Mouse (Mus musculus): ENCODE data around the gene Apod. TPM values are rescaled to one million over a fixed set of nuclear protein-coding genes. Genes with fewer than 3 reads are reported as not detected.
"Not testable (repeated sequence)": the region's sequence is repeated elsewhere in the genome, so short reads cannot be mapped to it uniquely, and the experiment has no call there.

Apod gene
- total and polyA plus RNA-seq, 3 experiments = 0.17 TPM; not detected in 2

DNA sequence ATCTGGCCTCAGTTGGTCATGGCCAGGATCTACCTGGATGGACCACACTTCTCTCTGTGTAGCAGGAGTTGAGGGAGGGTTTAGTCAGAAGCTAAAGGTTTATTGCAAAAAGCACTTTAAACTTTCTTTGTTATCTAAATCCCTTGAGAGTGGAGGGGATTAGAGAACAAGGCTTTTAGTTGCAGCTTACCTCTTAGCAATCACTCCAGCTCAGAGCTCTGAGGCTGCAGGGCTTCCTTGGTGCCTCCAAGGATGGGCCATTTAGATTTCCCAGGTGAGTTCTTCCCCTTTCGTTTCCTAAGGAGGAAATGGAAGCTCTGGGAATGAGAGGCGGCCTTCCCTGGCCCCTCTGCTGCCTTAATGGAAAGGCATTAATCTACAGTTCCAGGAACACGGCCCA, 23.3 kb upstream of the Apod start:
- H3K27ac ChIP-seq (ENCODE audit: insufficient read depth, low read depth) = no peak overlapping the region
- H3K4me2 ChIP-seq (ENCODE audit: insufficient read depth, low read depth, poor library complexity, severe bottlenecking) = no peak overlapping the region
- no peaks in the 10 kb centered on the region for H3K36me3 ChIP-seq (replicated peaks in 1 of 2; ENCODE audit: control insufficient read depth in 1 of 2, insufficient read depth in 1 of 2, low read length in 1 of 2)
- no peaks in the 10 kb centered on the region for H3K9me3 ChIP-seq (replicated peaks; ENCODE audit: low read length)
- no peaks in the 10 kb centered on the region for H3K79me2 ChIP-seq (replicated peaks; ENCODE audit: control insufficient read depth, extremely low read depth, insufficient read depth, poor library complexity, severe bottlenecking)
- H3K4me3 ChIP-seq (replicated peaks in 1 of 3; ENCODE audit: low read depth in 2 of 3, low read length in 2 of 3, poor library complexity in 1 of 3) = no peak overlapping the region
- 0 out of 4 replicates have a peak, but pooled peaks cover 0 to 2% of the 10 kb centered on the region in 2 experiments for H3K4me1 ChIP-seq (ENCODE audit: control insufficient read depth in 1 of 2, insufficient read depth in 2 of 2)
- H3K9ac ChIP-seq (ENCODE audit: insufficient read depth, low read depth) = no peak overlapping the region
- TF ChIP-seq IRF4 (IDR thresholded peaks at IDR 0.05; ENCODE audit: low read depth, low read length) (no peak), KAT2A (IDR thresholded peaks at IDR 0.05; ENCODE audit: insufficient replicate concordance, low read length) (no peak)
- no peak for DNase-seq (ENCODE audit: extremely low read depth)
- in situ Hi-C loops (cut with MboI; ENCODE audit: low pct_ligation_motif_present, low pct_unique_long_range_greater_than_20kb, low sequenced_read_pairs) = no loop called here
- dilution Hi-C loops (cut with MboI; ENCODE audit: extremely low pct_ligation_motif_present, extremely low pct_unique_long_range_greater_than_20kb, low sequenced_read_pairs) = no loop called here
- H3K27me3 ChIP-seq (replicated peaks) = no peaks in the 10 kb centered on the region

DNA sequence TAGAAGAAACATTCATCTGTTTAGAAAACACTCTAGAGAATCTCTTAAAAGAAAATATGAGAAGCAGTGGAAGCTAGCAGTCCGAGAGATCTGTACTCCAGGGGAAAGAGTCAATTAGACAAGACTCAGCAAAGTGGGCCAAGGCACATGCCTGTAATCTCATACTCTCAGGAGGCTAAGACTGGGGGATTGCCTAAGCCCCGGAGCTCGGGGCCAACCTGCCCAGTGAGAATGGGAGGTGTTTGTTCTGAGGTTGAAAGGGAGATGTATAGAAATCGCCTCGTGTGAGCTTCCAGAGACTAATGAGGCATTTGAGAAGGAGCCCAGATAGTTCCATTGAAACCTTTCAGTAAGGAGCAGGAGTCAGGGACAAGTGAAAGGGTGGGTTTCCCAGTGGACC, 20.2 kb upstream of the Apod start:
- H3K4me3 ChIP-seq (replicated peaks in 1 of 3; ENCODE audit: low read depth in 2 of 3, low read length in 2 of 3, poor library complexity in 1 of 3) = no peak overlapping the region
- dilution Hi-C loops (cut with MboI; ENCODE audit: extremely low pct_ligation_motif_present, extremely low pct_unique_long_range_greater_than_20kb, low sequenced_read_pairs) (no loop called here), in situ Hi-C loops (cut with MboI; ENCODE audit: low pct_ligation_motif_present, low pct_unique_long_range_greater_than_20kb, low sequenced_read_pairs) (no loop called here)
- H3K36me3 ChIP-seq (replicated peaks in 1 of 2; ENCODE audit: control insufficient read depth in 1 of 2, insufficient read depth in 1 of 2, low read length in 1 of 2) = no peaks in the 10 kb centered on the region
- H3K27me3 ChIP-seq (replicated peaks) = no peaks in the 10 kb centered on the region
- TF ChIP-seq ZMIZ1 (IDR thresholded peaks at IDR 0.05; ENCODE audit: low read depth, low read length) = no peak
- no peak overlapping the region for H3K27ac ChIP-seq (ENCODE audit: insufficient read depth, low read depth)
- H3K79me2 ChIP-seq (replicated peaks; ENCODE audit: control insufficient read depth, extremely low read depth, insufficient read depth, poor library complexity, severe bottlenecking) = no peaks in the 10 kb centered on the region
- H3K4me1 ChIP-seq (ENCODE audit: control insufficient read depth in 1 of 2, insufficient read depth in 2 of 2) = no peaks in the 10 kb centered on the region
- no peak overlapping the region for H3K4me2 ChIP-seq (ENCODE audit: insufficient read depth, low read depth, poor library complexity, severe bottlenecking)
- no peak for DNase-seq (ENCODE audit: extremely low read depth)
- H3K9me3 ChIP-seq (replicated peaks; ENCODE audit: low read length) = no peaks in the 10 kb centered on the region
- H3K9ac ChIP-seq (ENCODE audit: insufficient read depth, low read depth) = no peak overlapping the region

DNA sequence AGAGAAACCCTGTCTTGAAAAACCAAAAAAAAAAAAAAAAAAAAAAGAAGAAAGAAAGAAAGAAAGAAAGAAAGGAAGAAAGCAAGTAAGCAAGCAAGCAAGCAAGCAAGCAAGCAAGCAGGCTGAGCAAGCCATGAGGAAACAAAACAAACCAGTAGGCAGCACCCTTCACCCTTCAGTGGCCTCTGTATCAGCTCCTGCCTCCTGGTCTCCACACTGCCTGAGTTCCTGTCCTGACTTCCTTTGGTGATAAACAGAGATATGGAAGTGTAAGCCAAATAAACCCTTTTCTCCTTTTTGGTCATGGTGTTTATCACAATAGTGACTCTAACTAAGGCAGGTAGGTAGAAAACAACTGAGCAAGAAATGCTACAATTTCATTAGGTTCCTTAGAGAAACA, 18.0 kb upstream of the Apod start:
- Histone ChIP-seq H3K9me3 (replicated peaks; ENCODE audit: low read length) (no peaks in the 10 kb centered on the region), H3K36me3 (replicated peaks in 1 of 2; ENCODE audit: control insufficient read depth in 1 of 2, insufficient read depth in 1 of 2, low read length in 1 of 2) (no peaks in the 10 kb centered on the region), H3K4me1 (ENCODE audit: control insufficient read depth in 1 of 2, insufficient read depth in 2 of 2) (no peaks in the 10 kb centered on the region), H3K27ac (ENCODE audit: insufficient read depth, low read depth) (no peak overlapping the region), H3K4me3 (replicated peaks in 1 of 3; ENCODE audit: low read depth in 2 of 3, low read length in 2 of 3, poor library complexity in 1 of 3) (no peak overlapping the region), H3K9ac (ENCODE audit: insufficient read depth, low read depth) (no peak overlapping the region), H3K27me3 (replicated peaks) (no peaks in the 10 kb centered on the region), H3K4me2 (ENCODE audit: insufficient read depth, low read depth, poor library complexity, severe bottlenecking) (no peak overlapping the region), H3K79me2 (replicated peaks; ENCODE audit: control insufficient read depth, extremely low read depth, insufficient read depth, poor library complexity, severe bottlenecking) (no peaks in the 10 kb centered on the region)
- no peak for TF ChIP-seq JUND (conservative IDR thresholded peaks at IDR 0.05; ENCODE audit: low read depth, low read length)
- TF ChIP-seq ZMIZ1 (IDR thresholded peaks at IDR 0.05; ENCODE audit: low read depth, low read length) = no peak
- TF ChIP-seq NRF1 (IDR thresholded peaks at IDR 0.05; ENCODE audit: low read depth, low read length) = no peak
- no peak for TF ChIP-seq IRF4 (IDR thresholded peaks at IDR 0.05; ENCODE audit: low read depth, low read length)
- TF ChIP-seq POLR2AphosphoS2 (IDR thresholded peaks at IDR 0.05; ENCODE audit: low read depth, low read length) = no peak
- no peak for DNase-seq (ENCODE audit: extremely low read depth)
- in situ Hi-C loops (cut with MboI; ENCODE audit: low pct_ligation_motif_present, low pct_unique_long_range_greater_than_20kb, low sequenced_read_pairs) (no loop called here), dilution Hi-C loops (cut with MboI; ENCODE audit: extremely low pct_ligation_motif_present, extremely low pct_unique_long_range_greater_than_20kb, low sequenced_read_pairs) (no loop called here)

DNA sequence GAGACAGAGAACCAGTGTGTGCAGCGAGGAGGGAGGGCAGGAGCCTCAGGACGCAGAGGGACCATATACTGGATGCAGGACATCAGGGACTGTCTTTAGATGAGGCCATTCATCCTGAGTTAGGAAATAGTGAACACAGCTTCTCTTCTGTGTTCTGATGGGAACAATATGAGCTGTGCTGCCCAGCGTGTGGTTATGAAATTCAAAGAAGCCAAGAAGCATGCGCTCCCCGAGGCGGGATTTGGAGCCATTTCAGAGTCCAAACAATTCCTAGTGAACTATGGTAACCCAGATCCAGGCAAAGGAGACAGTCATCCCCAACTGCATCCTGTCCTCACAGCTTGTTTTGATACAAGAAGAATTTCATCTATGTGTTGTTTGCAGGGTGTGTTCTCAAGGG, 16.4 kb upstream of the Apod start:
- H3K27ac ChIP-seq (ENCODE audit: insufficient read depth, low read depth); H3K36me3 ChIP-seq (replicated peaks in 1 of 2; ENCODE audit: control insufficient read depth in 1 of 2, insufficient read depth in 1 of 2, low read length in 1 of 2); H3K4me1 ChIP-seq (ENCODE audit: control insufficient read depth in 1 of 2, insufficient read depth in 2 of 2); DNase-seq (ENCODE audit: extremely low read depth); H3K27me3 ChIP-seq (replicated peaks); H3K79me2 ChIP-seq (replicated peaks; ENCODE audit: control insufficient read depth, extremely low read depth, insufficient read depth, poor library complexity, severe bottlenecking); H3K9me3 ChIP-seq (replicated peaks; ENCODE audit: low read length); H3K4me2 ChIP-seq (ENCODE audit: insufficient read depth, low read depth, poor library complexity, severe bottlenecking); H3K9ac ChIP-seq (ENCODE audit: insufficient read depth, low read depth); H3K4me3 ChIP-seq (replicated peaks in 1 of 3; ENCODE audit: low read depth in 2 of 3, low read length in 2 of 3, poor library complexity in 1 of 3); in situ Hi-C loops (cut with MboI; ENCODE audit: low pct_ligation_motif_present, low pct_unique_long_range_greater_than_20kb, low sequenced_read_pairs); dilution Hi-C loops (cut with MboI; ENCODE audit: extremely low pct_ligation_motif_present, extremely low pct_unique_long_range_greater_than_20kb, low sequenced_read_pairs): not testable (repeated sequence)
